Mouse (Mus musculus) liver, embryonic 14.5 days (tissue): ENCODE results near the gene Cacna1d.

ENCODE experiments used
- CTCF ChIP-seq: IDR thresholded peaks from 2 replicates; pipeline ENCODE4 v1.5.1; 2016; ENCODE audit warnings: antibody characterized with exemption, low read depth, control low read depth
- EP300 ChIP-seq: IDR thresholded peaks from 2 replicates; pipeline ENCODE4 v1.6.1; 2016; ENCODE audit warnings: antibody characterized with exemption, low read depth

DNA sequence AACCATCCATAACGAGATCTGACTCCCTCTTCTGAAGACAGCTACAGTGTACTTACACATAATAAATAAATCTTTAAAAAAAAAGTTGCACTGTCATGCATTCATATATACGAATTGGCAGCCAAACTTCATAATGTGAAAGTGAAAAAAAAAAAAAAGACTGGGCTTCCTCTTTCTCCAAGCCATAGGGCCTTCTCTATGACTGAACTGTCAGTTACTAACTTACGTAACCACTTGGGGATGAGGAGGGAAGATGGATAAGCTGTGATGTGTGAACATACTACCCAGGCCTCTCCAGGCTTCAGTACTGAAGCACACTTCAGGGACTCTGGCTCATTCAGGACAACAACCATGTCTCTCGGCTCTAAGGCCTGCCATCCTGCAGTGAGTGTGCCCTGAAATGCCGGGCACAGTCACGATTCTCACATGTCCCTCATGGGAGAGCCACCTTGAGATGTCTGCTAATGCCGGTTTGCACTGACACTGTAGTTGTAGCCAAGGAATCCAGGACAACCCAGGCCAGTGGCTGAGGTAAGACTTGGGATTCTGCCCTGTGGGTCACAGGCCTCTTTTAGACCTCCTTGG, 447.8 kb downstream of the Cacna1d start:
- TF ChIP-seq CTCF (no peak), EP300 (no peak)
